Mouse (Mus musculus): Measurements from ENCODE around the gene Ap2b1.

- no peak for TF ChIP-seq REST (IDR thresholded peaks at IDR 0.05; ENCODE audit: insufficient read depth, insufficient read length)
- TF ChIP-seq POLR2A (IDR thresholded peaks at IDR 0.05; ENCODE audit: insufficient read length, low read depth) = no peak
- no peak for TF ChIP-seq USF1 (IDR thresholded peaks at IDR 0.05; ENCODE audit: low read depth)
- TF ChIP-seq CEBPB (IDR thresholded peaks at IDR 0.05; ENCODE audit: insufficient read depth, poor library complexity, severe bottlenecking) = no peak
- no peak for TF ChIP-seq E2F4 (IDR thresholded peaks at IDR 0.05; ENCODE audit: insufficient read depth)
- no peak for TF ChIP-seq POLR2AphosphoS2 (IDR thresholded peaks at IDR 0.05; ENCODE audit: insufficient read length, low read depth)
- no peak for TF ChIP-seq MAX (IDR thresholded peaks at IDR 0.05; ENCODE audit: low read depth)
- TF ChIP-seq TCF3 (IDR thresholded peaks at IDR 0.05; ENCODE audit: insufficient read length, low read depth) = no peak
Observed at GRCm38 (mm10) chr11:83441235-83441634, 142.4 kb downstream of the Ap2b1 start.
